Mouse (Mus musculus): ENCODE data around the gene Cds2. TPM values are rescaled to one million over a fixed set of nuclear protein-coding genes. Genes with fewer than 3 reads are reported as not detected.
A peak's percentile ranks its signal among the peaks of the same experiment; 100 is the strongest.

Cds2 gene
- polyA plus RNA-seq, 1 experiment from 2014 or later, result 41.8 TPM

- Histone ChIP-seq H3K27ac (peak within 1 kb of the TSS; percentile 78), H3K27me3 (replicated peaks) (no peaks in the 10 kb centered on the region), H3K9me3 (no peaks in the 10 kb centered on the region), H3K4me1 (peaks cover 26% of the 10 kb centered on the region), H3K9ac (peak within 1 kb of the TSS; percentile 42), H3K36me3 (replicated peaks) (no peaks in the 10 kb centered on the region; the same call in 1 of the 2 replicates), H3K4me3 (peak within 1 kb of the TSS; percentile 54), H3K4me2 (peak within 1 kb of the TSS; percentile 73)
- WGBS, result under 1% methylated on average over 78 of the region's 79 CpGs
- peak; percentile 99 for ATAC-seq (replicated peaks)
Observed at GRCm38 (mm10) chr2:132252542-132253528, 10.1 kb upstream of the Cds2 start, which contains the start of gene Pcna. Gene Pcna (minus strand): TSS chr2:132253314.

GRCm38 (mm10) chr2:132253603-132254002 is 9.3 kb upstream of the Cds2 start:
- H3K27me3 ChIP-seq (replicated peaks), result no peaks in the 10 kb centered on the region
- peak overlapping the region; percentile 54 for H3K4me3 ChIP-seq
- no peaks in the 10 kb centered on the region; the same call in 1 of the 2 replicates for H3K36me3 ChIP-seq (replicated peaks)
- peaks cover 20% of the 10 kb centered on the region for H3K4me1 ChIP-seq
- under 1% methylated on average over 7 of the region's 7 CpGs for WGBS
- no peaks in the 10 kb centered on the region for H3K9me3 ChIP-seq
- peak overlapping the region; percentile 73 for H3K4me2 ChIP-seq
- no peak overlapping the region for H3K27ac ChIP-seq
- no peak for ATAC-seq (replicated peaks)
- H3K9ac ChIP-seq, result no peak overlapping the region

- Histone ChIP-seq H3K4me1 (peaks cover 4% of the 10 kb centered on the region), H3K4me2 (no peak overlapping the region), H3K27ac (no peak overlapping the region), H3K36me3 (replicated peaks) (no peaks in the 10 kb centered on the region), H3K9ac (no peak overlapping the region), H3K4me3 (no peak overlapping the region), H3K9me3 (no peaks in the 10 kb centered on the region), H3K27me3 (replicated peaks) (no peaks in the 10 kb centered on the region)
- no peak for ATAC-seq (replicated peaks)
- WGBS, result 95% methylated on average over 6 of the region's 6 CpGs
Observed at GRCm38 (mm10) chr2:132257350-132258068, 5.4 kb upstream of the Cds2 start.

- Histone ChIP-seq H3K36me3 (replicated peaks) (no peaks in the 10 kb centered on the region), H3K4me3 (no peak overlapping the region), H3K9ac (no peak overlapping the region), H3K27ac (no peak overlapping the region), H3K9me3 (no peaks in the 10 kb centered on the region), H3K27me3 (replicated peaks) (no peaks in the 10 kb centered on the region), H3K4me1 (peaks cover 16% of the 10 kb centered on the region), H3K4me2 (no peak overlapping the region)
- ATAC-seq (replicated peaks), result no peak
- WGBS, result 93% methylated on average over 3 of the region's 3 CpGs
Observed at GRCm38 (mm10) chr2:132260601-132261000, 2.3 kb upstream of the Cds2 start.

GRCm38 (mm10) chr2:132262175-132262574 is 773 bp upstream of the Cds2 start:
- WGBS, result 79% methylated on average over 6 of the region's 6 CpGs

GRCm38 (mm10) chr2:132263421-132264265 is 695 bp downstream of the Cds2 start:
- peak overlapping the region; percentile 86 for H3K27ac ChIP-seq
- H3K27me3 ChIP-seq (replicated peaks), result no peaks in the 10 kb centered on the region
- peak; percentile 37 for ATAC-seq (replicated peaks)
- peaks cover 16% of the 10 kb centered on the region for H3K4me1 ChIP-seq
- 0% methylated on average over 47 of the region's 47 CpGs for WGBS
- peak overlapping the region; percentile 84 for H3K4me3 ChIP-seq
- H3K4me2 ChIP-seq, result peak overlapping the region; percentile 55
- H3K9me3 ChIP-seq, result no peaks in the 10 kb centered on the region
- H3K9ac ChIP-seq, result peak overlapping the region; percentile 87
- H3K36me3 ChIP-seq (replicated peaks), result no peaks in the 10 kb centered on the region

More at GRCm38 (mm10) chr2:132262175-132262574, 773 bp upstream of the Cds2 start:
- Histone ChIP-seq H3K27ac (0 out of 2 replicates have a peak overlapping the region, but pooled peaks have one; percentile 36), H3K36me3 (replicated peaks) (no peaks in the 10 kb centered on the region), H3K4me3 (no peak overlapping the region), H3K9me3 (no peaks in the 10 kb centered on the region), H3K4me1 (peaks cover 16% of the 10 kb centered on the region), H3K9ac (no peak overlapping the region), H3K4me2 (peak overlapping the region; percentile 50), H3K27me3 (replicated peaks) (no peaks in the 10 kb centered on the region)
- 0 out of 2 replicates have a peak, but pooled peaks have one; percentile 0 for ATAC-seq (replicated peaks)

- peak overlapping the region; percentile 87 for H3K9ac ChIP-seq
- no peaks in the 10 kb centered on the region for H3K27me3 ChIP-seq (replicated peaks)
- H3K4me3 ChIP-seq, result peak overlapping the region; percentile 84
- peak overlapping the region; percentile 55 for H3K4me2 ChIP-seq
- H3K9me3 ChIP-seq, result no peaks in the 10 kb centered on the region
- ATAC-seq (replicated peaks), result no peak
- WGBS, result 15% methylated on average over 6 of the region's 6 CpGs
- peaks cover 16% of the 10 kb centered on the region for H3K4me1 ChIP-seq
- no peaks in the 10 kb centered on the region for H3K36me3 ChIP-seq (replicated peaks)
- peak overlapping the region; percentile 86 for H3K27ac ChIP-seq
Observed at GRCm38 (mm10) chr2:132264266-132264710, 1.3 kb downstream of the Cds2 start.

- no peak for ATAC-seq (replicated peaks)
- Histone ChIP-seq H3K9ac (no peak overlapping the region), H3K36me3 (replicated peaks) (no peaks in the 10 kb centered on the region), H3K4me1 (peaks cover 16% of the 10 kb centered on the region), H3K4me2 (peak overlapping the region; percentile 55; the same call in 1 of the 2 replicates), H3K27ac (no peak overlapping the region), H3K27me3 (replicated peaks) (no peaks in the 10 kb centered on the region), H3K4me3 (no peak overlapping the region), H3K9me3 (no peaks in the 10 kb centered on the region)
- whole genome bisulfite sequencing, result 90% methylated on average over 9 of the region's 9 CpGs
Observed at GRCm38 (mm10) chr2:132265196-132265595, 2.2 kb downstream of the Cds2 start.

GRCm38 (mm10) chr2:132266086-132266485 is 3.1 kb downstream of the Cds2 start:
- Histone ChIP-seq H3K9ac (no peak overlapping the region), H3K27me3 (replicated peaks) (no peaks in the 10 kb centered on the region), H3K27ac (no peak overlapping the region), H3K4me2 (no peak overlapping the region), H3K36me3 (replicated peaks) (no peaks in the 10 kb centered on the region), H3K4me1 (peaks cover 16% of the 10 kb centered on the region), H3K4me3 (no peak overlapping the region), H3K9me3 (no peaks in the 10 kb centered on the region)
- no peak for ATAC-seq (replicated peaks)
- 95% methylated on average over 3 of the region's 3 CpGs for WGBS

- Histone ChIP-seq H3K4me1 (peaks cover 11% of the 10 kb centered on the region), H3K4me3 (no peak overlapping the region), H3K4me2 (no peak overlapping the region), H3K27me3 (replicated peaks) (no peaks in the 10 kb centered on the region), H3K9me3 (no peaks in the 10 kb centered on the region), H3K9ac (no peak overlapping the region), H3K27ac (no peak overlapping the region), H3K36me3 (replicated peaks) (no peaks in the 10 kb centered on the region)
- WGBS, result 95% methylated on average over 3 of the region's 3 CpGs
- ATAC-seq (replicated peaks), result no peak
Observed at GRCm38 (mm10) chr2:132269217-132269616, 6.3 kb downstream of the Cds2 start.

- H3K9ac ChIP-seq, result no peak overlapping the region
- H3K4me1 ChIP-seq, result no peaks in the 10 kb centered on the region
- no peak for ATAC-seq (replicated peaks)
- H3K9me3 ChIP-seq, result no peaks in the 10 kb centered on the region
- H3K4me2 ChIP-seq, result no peak overlapping the region
- H3K27me3 ChIP-seq (replicated peaks), result no peaks in the 10 kb centered on the region
- H3K4me3 ChIP-seq, result no peak overlapping the region
- no peaks in the 10 kb centered on the region for H3K36me3 ChIP-seq (replicated peaks)
- H3K27ac ChIP-seq, result no peak overlapping the region
- WGBS, result 89% methylated on average over 2 of the region's 2 CpGs
Observed at GRCm38 (mm10) chr2:132270331-132270951, 7.5 kb downstream of the Cds2 start.

Data from midbrain, embryonic 15.5 days (tissue).